Mouse (Mus musculus): ENCODE measurements around the gene Clca3a1. TPM values are rescaled to one million over a fixed set of nuclear protein-coding genes. Genes with fewer than 3 reads are reported as not detected.
"Not testable (repeated sequence)": the region's sequence is repeated elsewhere in the genome, so short reads cannot be mapped to it uniquely, and the experiment has no call there.

The Clca3a1 gene
- 0.08 TPM for polyA plus RNA-seq (2021)

GRCm38 (mm10) chr3:144760592-144761309 is at the start of gene Clca3a1:
Gene Clca3a1, minus strand, starts transcription at chr3:144760977.
- CTCF ChIA-PET: interaction anchor here (1.9 kb wide), 1 partner anchor 24 kb away, joined by 4 read pairs; no protein-coding TSS in a partner anchor
- POLR2A ChIA-PET: no interaction called here
- DNase-seq (ENCODE audit: low read depth, low spot score) (no peak), ATAC-seq (no peak)
- in situ Hi-C loops (cut with MboI; ENCODE audit: low pct_unique_long_range_greater_than_20kb): no loop called here
- H3K27me3 ChIP-seq: peaks cover 8% of the 10 kb centered on the region
- TF ChIP-seq CTCF (IDR thresholded peaks at IDR 0.05): no peak

DNA sequence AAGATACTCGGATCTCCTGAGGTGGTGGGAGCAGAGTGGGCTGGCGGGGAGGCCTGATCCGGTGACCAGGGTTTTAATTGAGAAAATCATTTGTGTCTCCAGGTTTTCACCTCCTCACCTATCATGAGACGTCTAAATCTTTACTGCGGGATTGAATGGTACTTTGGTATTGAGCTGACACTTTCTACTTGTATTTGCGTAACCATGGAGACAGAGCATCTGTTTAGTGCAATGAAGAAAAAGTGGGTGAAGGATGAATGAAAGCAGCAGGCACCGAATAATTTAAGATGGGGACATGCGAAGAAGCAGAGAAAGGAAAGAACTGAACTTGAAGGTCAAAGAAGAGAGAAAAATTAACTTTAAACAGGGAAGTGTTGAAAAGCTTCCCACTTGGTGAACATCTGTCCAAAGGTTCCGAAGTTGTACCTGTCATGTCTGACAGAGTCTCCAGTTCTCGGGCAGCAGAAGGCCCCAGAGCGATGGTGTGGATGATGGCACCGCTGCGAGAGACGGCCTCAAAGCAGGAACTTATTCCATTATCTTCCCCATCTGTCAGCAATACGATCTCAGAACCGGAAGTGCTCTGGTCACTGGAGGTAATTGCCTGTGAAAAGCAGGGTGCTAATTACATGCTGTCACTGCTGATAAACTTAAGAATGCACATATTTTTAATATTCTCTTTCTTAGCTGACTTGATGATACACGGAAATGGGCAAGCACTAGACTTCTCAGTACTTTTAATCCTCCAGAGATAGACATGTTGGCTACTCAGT is 47.6 kb upstream of the Clca3a1 start:
- ATAC-seq; DNase-seq (ENCODE audit: low read depth, low spot score); H3K27me3 ChIP-seq; CTCF ChIA-PET; in situ Hi-C loops (cut with MboI; ENCODE audit: low pct_unique_long_range_greater_than_20kb): not testable (repeated sequence)
- POLR2A ChIA-PET: interaction anchor here (0.6 kb wide), 1 partner anchor 766 kb away, joined by 6 read pairs; no protein-coding TSS in a partner anchor

- ATAC-seq: not testable (repeated sequence)
Measured at GRCm38 (mm10) chr3:144806626-144807025, 45.8 kb upstream of the Clca3a1 start.

DNA sequence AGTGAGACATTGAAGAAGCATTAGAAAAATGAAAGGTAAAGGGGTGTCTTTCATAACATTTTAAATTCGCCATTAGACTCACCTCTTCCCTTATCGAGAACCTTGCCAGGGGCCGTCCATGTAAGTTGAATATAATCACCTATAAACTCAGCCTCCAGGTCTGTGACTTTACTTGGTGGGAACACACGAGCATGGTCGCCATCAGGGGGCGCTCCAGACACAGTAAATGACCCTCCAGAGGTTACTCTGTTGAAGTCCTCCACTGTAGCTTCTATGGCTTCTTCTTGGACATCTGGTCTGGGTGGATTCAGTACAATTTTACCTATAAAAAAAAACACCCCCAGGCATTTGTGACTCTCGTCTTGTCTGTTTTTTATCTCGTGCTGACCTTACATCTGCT is 41.1 kb upstream of the Clca3a1 start:
- peak; percentile 25 for DNase-seq (ENCODE audit: low read depth, low spot score)
- ChIA-PET POLR2A (interaction anchor here (0.6 kb wide), 1 partner anchor 327 kb away, joined by 4 read pairs; no protein-coding TSS in a partner anchor), CTCF (interaction anchor here (1.0 to 2.9 kb wide), 10 partner anchors 11 to 335 kb away, joined by 3 to 12 read pairs (median 4); no protein-coding TSS in a partner anchor)
- ATAC-seq: peak; percentile 71
- H3K27me3 ChIP-seq: no peaks in the 10 kb centered on the region
- in situ Hi-C loops (cut with MboI; ENCODE audit: low pct_unique_long_range_greater_than_20kb): no loop called here
- peak; percentile 84 for TF ChIP-seq CTCF (IDR thresholded peaks at IDR 0.05)

More at GRCm38 (mm10) chr3:144806626-144807025, 45.8 kb upstream of the Clca3a1 start:
- in situ Hi-C loops (cut with MboI; ENCODE audit: low pct_unique_long_range_greater_than_20kb); H3K27me3 ChIP-seq; CTCF ChIA-PET; POLR2A ChIA-PET; DNase-seq (ENCODE audit: low read depth, low spot score): not testable (repeated sequence)

GRCm38 (mm10) chr3:144785181-144786148 is 24.7 kb upstream of the Clca3a1 start:
- POLR2A ChIA-PET: no interaction called here
- TF ChIP-seq CTCF (IDR thresholded peaks at IDR 0.05): no peak
- H3K27me3 ChIP-seq: peaks cover 6% of the 10 kb centered on the region
- in situ Hi-C loops (cut with MboI; ENCODE audit: low pct_unique_long_range_greater_than_20kb): no loop called here
- DNase-seq (ENCODE audit: low read depth, low spot score): no peak
- ATAC-seq: no peak
- CTCF ChIA-PET: interaction anchor here (1.1 kb wide), 2 partner anchors 64 to 348 kb away, joined by 3 to 5 read pairs; partner anchors contain the start of gene Sh3glb1

- peaks cover 16% of the 10 kb centered on the region for H3K27me3 ChIP-seq
- no peak for TF ChIP-seq CTCF (IDR thresholded peaks at IDR 0.05)
- in situ Hi-C loops (cut with MboI; ENCODE audit: low pct_unique_long_range_greater_than_20kb): no loop called here
- POLR2A ChIA-PET: no interaction called here
- CTCF ChIA-PET: interaction anchor here (1.0 to 1.6 kb wide), 3 partner anchors 9 to 29 kb away, joined by 3 to 4 read pairs (median 3); no protein-coding TSS in a partner anchor
- DNase-seq (ENCODE audit: low read depth, low spot score): no peak
- ATAC-seq: no peak
Measured at GRCm38 (mm10) chr3:144765161-144765560, 4.4 kb upstream of the Clca3a1 start.

GRCm38 (mm10) chr3:144761454-144761853 is 677 bp upstream of the Clca3a1 start:
- no peak for ATAC-seq
- peaks cover 8% of the 10 kb centered on the region for H3K27me3 ChIP-seq
- CTCF ChIA-PET: no interaction called here
- in situ Hi-C loops (cut with MboI; ENCODE audit: low pct_unique_long_range_greater_than_20kb): no loop called here
- POLR2A ChIA-PET: no interaction called here
- TF ChIP-seq CTCF (IDR thresholded peaks at IDR 0.05): no peak
- DNase-seq (ENCODE audit: low read depth, low spot score): no peak

DNA sequence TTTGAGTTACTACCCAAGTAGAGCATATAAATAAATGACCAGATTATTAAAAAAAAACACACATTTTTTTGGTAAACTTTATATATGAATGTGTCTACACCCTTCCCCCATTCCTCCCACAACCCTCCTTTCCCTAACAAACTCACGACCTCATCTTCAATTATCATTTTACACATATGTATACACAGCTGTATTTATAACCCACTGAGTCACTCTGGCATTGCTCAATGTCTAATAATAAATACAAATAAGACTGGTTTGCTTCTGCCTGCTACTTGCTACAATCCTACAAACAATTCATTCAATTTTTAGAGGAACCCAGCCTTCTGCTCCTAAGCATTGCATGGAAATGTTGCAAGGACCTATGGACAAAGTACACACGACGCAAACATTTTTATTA is 1.1 kb downstream of the Clca3a1 start:
- TF ChIP-seq CTCF (IDR thresholded peaks at IDR 0.05): no peak
- no peak for ATAC-seq
- peaks cover 8% of the 10 kb centered on the region for H3K27me3 ChIP-seq
- POLR2A ChIA-PET: interaction anchor here (0.6 kb wide), 1 partner anchor 213 kb away, joined by 3 read pairs; no protein-coding TSS in a partner anchor
- CTCF ChIA-PET: interaction anchor here (1.9 kb wide), 1 partner anchor 23 kb away, joined by 4 read pairs; no protein-coding TSS in a partner anchor
- in situ Hi-C loops (cut with MboI; ENCODE audit: low pct_unique_long_range_greater_than_20kb): no loop called here
- no peak for DNase-seq (ENCODE audit: low read depth, low spot score)

DNA sequence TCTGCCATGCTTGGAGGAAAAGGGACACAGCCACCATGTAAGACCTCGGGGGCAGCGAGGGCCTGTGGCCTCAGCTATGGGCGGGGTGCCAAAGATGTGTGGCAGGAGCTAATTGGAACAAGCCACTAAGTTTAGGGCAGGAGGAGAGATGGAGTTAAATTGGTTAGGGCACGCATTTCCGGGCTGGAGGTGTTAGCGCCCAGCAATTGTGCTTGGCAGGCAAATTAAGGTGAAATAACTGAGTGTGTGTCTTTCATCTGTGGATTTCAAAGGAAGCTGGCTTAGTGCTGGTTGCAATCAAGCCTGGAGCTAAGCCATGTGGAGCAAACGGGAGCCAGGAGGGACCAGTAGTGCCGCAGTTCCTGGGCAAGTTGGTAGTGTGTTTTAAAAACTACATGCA is 4.7 kb downstream of the Clca3a1 start:
- H3K27me3 ChIP-seq; DNase-seq (ENCODE audit: low read depth, low spot score); in situ Hi-C loops (cut with MboI; ENCODE audit: low pct_unique_long_range_greater_than_20kb); POLR2A ChIA-PET; ATAC-seq: not testable (repeated sequence)
- CTCF ChIA-PET: interaction anchor here (1.0 kb wide), 1 partner anchor 9 kb away, joined by 3 read pairs; no protein-coding TSS in a partner anchor

GRCm38 (mm10) chr3:144753120-144753519 is 7.7 kb downstream of the Clca3a1 start:
- ChIA-PET POLR2A (no interaction called here), CTCF (interaction anchor here (1.9 kb wide), 1 partner anchor 10 kb away, joined by 4 read pairs; no protein-coding TSS in a partner anchor)
- DNase-seq (ENCODE audit: low read depth, low spot score): no peak
- in situ Hi-C loops (cut with MboI; ENCODE audit: low pct_unique_long_range_greater_than_20kb): no loop called here
- peaks cover 6% of the 10 kb centered on the region for H3K27me3 ChIP-seq
- peak; percentile 72 for TF ChIP-seq CTCF (IDR thresholded peaks at IDR 0.05)
- no peak for ATAC-seq

DNA sequence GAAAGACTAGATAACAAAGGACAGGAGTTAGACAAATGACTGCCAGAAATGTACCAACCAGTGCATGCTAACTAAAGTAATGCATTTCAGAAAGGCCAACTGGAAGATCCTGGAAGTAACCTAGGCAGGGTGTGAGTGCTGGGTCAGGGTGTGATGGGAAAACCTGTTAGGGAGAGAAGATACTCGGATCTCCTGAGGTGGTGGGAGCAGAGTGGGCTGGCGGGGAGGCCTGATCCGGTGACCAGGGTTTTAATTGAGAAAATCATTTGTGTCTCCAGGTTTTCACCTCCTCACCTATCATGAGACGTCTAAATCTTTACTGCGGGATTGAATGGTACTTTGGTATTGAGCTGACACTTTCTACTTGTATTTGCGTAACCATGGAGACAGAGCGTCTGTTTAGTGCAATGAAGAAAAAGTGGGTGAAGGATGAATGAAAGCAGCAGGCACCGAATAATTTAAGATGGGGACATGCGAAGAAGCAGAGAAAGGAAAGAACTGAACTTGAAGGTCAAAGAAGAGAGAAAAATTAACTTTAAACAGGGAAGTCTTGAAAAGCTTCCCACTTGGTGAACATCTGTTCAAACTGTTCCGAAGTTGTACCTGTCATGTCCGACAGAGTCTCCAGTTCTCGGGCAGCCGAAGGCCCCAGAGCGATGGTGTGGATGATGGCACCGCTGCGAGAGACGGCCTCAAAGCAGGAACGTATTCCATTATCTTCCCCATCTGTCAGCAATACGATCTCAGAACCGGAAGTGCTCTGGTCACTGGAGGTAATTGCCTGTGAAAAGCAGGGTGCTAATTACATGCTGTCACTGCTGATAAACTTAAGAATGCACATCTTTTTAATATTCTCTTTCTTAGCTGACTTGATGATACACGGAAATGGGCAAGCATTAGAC is 11.5 kb downstream of the Clca3a1 start:
- CTCF ChIA-PET; H3K27me3 ChIP-seq; DNase-seq (ENCODE audit: low read depth, low spot score); ATAC-seq; in situ Hi-C loops (cut with MboI; ENCODE audit: low pct_unique_long_range_greater_than_20kb); POLR2A ChIA-PET: not testable (repeated sequence)

GRCm38 (mm10) chr3:144747706-144748105 is 13.1 kb downstream of the Clca3a1 start:
- H3K27me3 ChIP-seq; CTCF ChIA-PET; in situ Hi-C loops (cut with MboI; ENCODE audit: low pct_unique_long_range_greater_than_20kb); DNase-seq (ENCODE audit: low read depth, low spot score); ATAC-seq: not testable (repeated sequence)
- POLR2A ChIA-PET: interaction anchor here (0.7 kb wide), 1 partner anchor 195 kb away, joined by 3 read pairs; no protein-coding TSS in a partner anchor

DNA sequence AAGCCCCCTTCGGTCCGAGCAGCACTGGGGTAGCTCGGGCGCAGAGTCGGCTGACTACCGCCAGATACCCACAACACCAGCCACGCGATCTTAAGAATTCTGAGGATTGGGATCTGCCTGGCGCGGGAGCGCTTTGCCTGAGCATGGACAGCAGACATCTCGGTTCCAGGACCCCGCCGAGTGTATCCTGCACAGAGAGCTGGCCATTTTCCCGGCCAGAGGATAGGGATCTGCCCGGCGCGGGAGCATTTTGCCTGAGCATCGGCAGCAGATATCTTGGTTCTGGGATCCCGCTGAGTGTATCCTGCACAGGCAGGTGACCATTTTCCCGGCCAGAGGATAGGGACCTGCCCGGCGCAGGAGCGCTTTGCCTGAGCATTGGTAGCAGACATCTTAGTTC is 22.4 kb downstream of the Clca3a1 start:
- CTCF ChIA-PET: interaction anchor here (1.3 kb wide), 1 partner anchor 11 kb away, joined by 4 read pairs; no protein-coding TSS in a partner anchor
- DNase-seq (ENCODE audit: low read depth, low spot score); H3K27me3 ChIP-seq; in situ Hi-C loops (cut with MboI; ENCODE audit: low pct_unique_long_range_greater_than_20kb); ATAC-seq; POLR2A ChIA-PET: not testable (repeated sequence)

Data from Patski (cell line).